Mouse (Mus musculus): ENCODE results near the gene Tgfb2. TPM values are rescaled to one million over a fixed set of nuclear protein-coding genes. Genes with fewer than 3 reads are reported as not detected.

Gene Tgfb2
- polyA plus RNA-seq, 1 experiment from 2014 or later: 15.4 TPM

DNA sequence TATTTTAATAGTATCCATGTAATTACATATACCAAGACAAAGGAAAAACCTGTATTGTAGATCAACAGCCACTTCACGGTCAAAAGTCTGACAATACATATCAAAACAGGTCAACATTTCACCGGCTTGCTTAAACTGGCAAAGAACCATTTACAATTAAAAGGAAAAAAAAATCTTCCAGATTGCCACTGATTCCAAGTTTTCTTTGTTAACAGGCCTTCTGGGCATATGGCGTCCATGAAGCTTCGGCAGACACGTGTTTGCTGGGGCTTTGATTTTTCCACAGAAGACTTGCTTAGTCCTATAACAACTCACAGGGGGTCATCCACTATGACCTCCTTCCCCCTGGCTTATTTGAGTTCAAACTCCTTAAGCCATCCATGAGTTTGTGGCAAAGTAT lies 81.3 kb downstream of the Tgfb2 start:
- Histone ChIP-seq H3K4me1 (replicated peaks; ENCODE audit: insufficient read depth, low read length) (no peaks in the 10 kb centered on the region), H3K9me3 (replicated peaks; ENCODE audit: low read length) (no peaks in the 10 kb centered on the region), H3K27ac (no peak overlapping the region), H3K4me2 (ENCODE audit: low read length) (no peak overlapping the region), H3K4me3 (replicated peaks; ENCODE audit: low read depth, low read length) (no peak overlapping the region), H3K9ac (ENCODE audit: low read depth, low read length) (no peak overlapping the region), H3K27me3 (ENCODE audit: insufficient read depth, low read length) (no peaks in the 10 kb centered on the region), H3K36me3 (ENCODE audit: insufficient read depth, low read length) (no peaks in the 10 kb centered on the region)
- ATAC-seq (replicated peaks; ENCODE audit: low FRiP score, low read depth) (no peak), DNase-seq (ENCODE audit: low spot score) (no peak)
- WGBS: 83% methylated on average over 5 of the region's 5 CpGs
- TF ChIP-seq CTCF (IDR thresholded peaks at IDR 0.05; ENCODE audit: low read depth): no peak

- TF ChIP-seq CTCF (IDR thresholded peaks at IDR 0.05; ENCODE audit: low read depth): no peak
- Histone ChIP-seq H3K27me3 (ENCODE audit: insufficient read depth, low read length) (no peaks in the 10 kb centered on the region), H3K4me1 (replicated peaks; ENCODE audit: insufficient read depth, low read length) (no peaks in the 10 kb centered on the region), H3K9ac (ENCODE audit: low read depth, low read length) (no peak overlapping the region), H3K9me3 (replicated peaks; ENCODE audit: low read length) (no peaks in the 10 kb centered on the region), H3K27ac (no peak overlapping the region), H3K4me3 (replicated peaks; ENCODE audit: low read depth, low read length) (no peak overlapping the region), H3K4me2 (ENCODE audit: low read length) (no peak overlapping the region), H3K36me3 (ENCODE audit: insufficient read depth, low read length) (no peaks in the 10 kb centered on the region)
- ATAC-seq (replicated peaks; ENCODE audit: low FRiP score, low read depth) (no peak), DNase-seq (ENCODE audit: low spot score) (no peak)
- 90% methylated on average over 3 of the region's 3 CpGs for WGBS
These were observed 84.0 kb downstream of the Tgfb2 start for GRCm38 (mm10) chr1:186621812-186622211.

DNA sequence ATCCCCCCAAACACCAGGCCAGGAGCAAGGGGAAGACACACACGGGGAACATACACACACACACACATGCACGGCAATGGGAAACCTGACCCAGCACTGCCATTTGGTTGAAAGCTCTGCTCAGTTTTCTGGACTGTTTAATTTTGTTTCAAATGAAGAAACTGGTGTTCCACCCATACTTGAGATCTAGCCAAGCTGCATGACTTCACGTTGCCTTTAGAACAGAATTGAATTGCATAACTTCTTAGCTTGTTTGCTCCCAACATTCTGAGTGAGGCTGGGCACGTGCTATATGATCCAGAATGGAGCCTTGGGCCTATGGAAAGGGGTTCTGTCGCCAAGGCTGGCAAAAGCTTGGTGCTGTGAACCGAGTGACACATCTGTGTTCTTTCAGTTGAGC lies 87.5 kb downstream of the Tgfb2 start:
- no peak overlapping the region for H3K4me2 ChIP-seq (ENCODE audit: low read length)
- no peak for DNase-seq (ENCODE audit: low spot score)
- TF ChIP-seq CTCF (IDR thresholded peaks at IDR 0.05; ENCODE audit: low read depth): no peak
- no peak overlapping the region for H3K27ac ChIP-seq
- 76% methylated on average over 6 of the region's 6 CpGs for WGBS
- H3K27me3 ChIP-seq (ENCODE audit: insufficient read depth, low read length): no peaks in the 10 kb centered on the region
- ATAC-seq (replicated peaks; ENCODE audit: low FRiP score, low read depth): no peak
- H3K36me3 ChIP-seq (ENCODE audit: insufficient read depth, low read length): no peaks in the 10 kb centered on the region
- H3K9ac ChIP-seq (ENCODE audit: low read depth, low read length): no peak overlapping the region
- H3K4me3 ChIP-seq (replicated peaks; ENCODE audit: low read depth, low read length): no peak overlapping the region
- no peaks in the 10 kb centered on the region for H3K4me1 ChIP-seq (replicated peaks; ENCODE audit: insufficient read depth, low read length)
- H3K9me3 ChIP-seq (replicated peaks; ENCODE audit: low read length): no peaks in the 10 kb centered on the region

DNA sequence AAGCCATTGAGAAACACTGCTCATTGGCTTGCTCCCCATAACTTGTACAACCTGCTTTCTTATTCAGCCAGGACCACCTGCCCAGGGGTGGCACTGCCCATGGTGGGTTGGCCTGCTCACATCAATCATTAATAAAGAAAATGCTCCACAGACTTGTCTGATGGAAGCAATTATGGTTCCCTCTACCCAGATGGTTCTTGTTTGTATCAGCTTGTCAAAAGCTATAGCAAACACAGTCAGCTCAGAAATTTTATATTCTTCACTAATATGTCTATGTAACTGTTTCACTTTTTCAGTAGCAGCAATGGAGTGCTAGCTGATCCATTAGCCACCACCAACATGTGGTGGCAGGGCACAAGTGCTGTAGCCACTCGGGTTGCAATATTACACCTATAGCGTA lies 94.4 kb downstream of the Tgfb2 start:
- H3K36me3 ChIP-seq (ENCODE audit: insufficient read depth, low read length): no peaks in the 10 kb centered on the region
- no peak overlapping the region for H3K4me2 ChIP-seq (ENCODE audit: low read length)
- H3K9ac ChIP-seq (ENCODE audit: low read depth, low read length): no peak overlapping the region
- H3K4me3 ChIP-seq (replicated peaks; ENCODE audit: low read depth, low read length): no peak overlapping the region
- 88% methylated on average over 2 of the region's 2 CpGs for WGBS
- H3K9me3 ChIP-seq (replicated peaks; ENCODE audit: low read length): no peaks in the 10 kb centered on the region
- H3K4me1 ChIP-seq (replicated peaks; ENCODE audit: insufficient read depth, low read length): peaks cover 9% of the 10 kb centered on the region; the same call in 1 of the 2 replicates
- no peaks in the 10 kb centered on the region for H3K27me3 ChIP-seq (ENCODE audit: insufficient read depth, low read length)
- no peak for TF ChIP-seq CTCF (IDR thresholded peaks at IDR 0.05; ENCODE audit: low read depth)
- no peak for ATAC-seq (replicated peaks; ENCODE audit: low FRiP score, low read depth)
- no peak overlapping the region for H3K27ac ChIP-seq
- DNase-seq (ENCODE audit: low spot score): no peak

DNA sequence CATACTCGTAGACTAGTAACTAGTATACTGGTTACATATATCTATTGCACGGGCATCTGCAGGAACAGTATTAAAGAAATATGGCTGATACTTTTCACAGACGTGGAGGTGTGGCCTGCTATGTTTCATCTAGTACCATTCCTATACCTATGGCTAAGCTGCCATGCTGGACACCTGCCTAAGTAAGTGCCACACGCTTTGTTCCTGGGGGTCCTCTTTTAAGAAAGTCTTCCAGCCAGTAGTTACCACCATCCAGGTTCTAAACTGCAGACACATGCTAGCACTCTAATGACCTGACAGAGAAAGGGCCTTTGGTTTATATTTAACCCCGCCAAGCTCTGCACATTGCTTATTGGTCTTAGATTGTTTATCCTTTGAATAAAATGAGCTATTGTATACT lies 95.3 kb downstream of the Tgfb2 start:
- no peak for ATAC-seq (replicated peaks; ENCODE audit: low FRiP score, low read depth)
- Histone ChIP-seq H3K36me3 (ENCODE audit: insufficient read depth, low read length) (no peaks in the 10 kb centered on the region), H3K4me3 (replicated peaks; ENCODE audit: low read depth, low read length) (no peak overlapping the region), H3K4me2 (ENCODE audit: low read length) (no peak overlapping the region), H3K9me3 (replicated peaks; ENCODE audit: low read length) (no peaks in the 10 kb centered on the region), H3K4me1 (replicated peaks; ENCODE audit: insufficient read depth, low read length) (peaks cover 9% of the 10 kb centered on the region; the same call in 1 of the 2 replicates), H3K27ac (peak overlapping the region; percentile 56), H3K27me3 (ENCODE audit: insufficient read depth, low read length) (no peaks in the 10 kb centered on the region), H3K9ac (ENCODE audit: low read depth, low read length) (no peak overlapping the region)
- no peak for DNase-seq (ENCODE audit: low spot score)
- TF ChIP-seq CTCF (IDR thresholded peaks at IDR 0.05; ENCODE audit: low read depth): no peak
- WGBS: 88% methylated on average over 5 of the region's 5 CpGs

- DNase-seq (ENCODE audit: low spot score): peak; percentile 91
- Histone ChIP-seq H3K9ac (ENCODE audit: low read depth, low read length) (no peak overlapping the region), H3K9me3 (replicated peaks; ENCODE audit: low read length) (no peaks in the 10 kb centered on the region), H3K4me2 (ENCODE audit: low read length) (peak overlapping the region; percentile 33; the same call in 1 of the 2 replicates), H3K36me3 (ENCODE audit: insufficient read depth, low read length) (no peaks in the 10 kb centered on the region), H3K4me1 (replicated peaks; ENCODE audit: insufficient read depth, low read length) (peaks cover 9% of the 10 kb centered on the region; the same call in 1 of the 2 replicates), H3K27ac (peak overlapping the region; percentile 56; the same call in 1 of the 2 replicates), H3K27me3 (ENCODE audit: insufficient read depth, low read length) (no peaks in the 10 kb centered on the region), H3K4me3 (replicated peaks; ENCODE audit: low read depth, low read length) (no peak overlapping the region)
- no peak for TF ChIP-seq CTCF (IDR thresholded peaks at IDR 0.05; ENCODE audit: low read depth)
- WGBS: 10% methylated on average over 8 of the region's 10 CpGs
- ATAC-seq (replicated peaks; ENCODE audit: low FRiP score, low read depth): peak; percentile 92
These were observed 96.0 kb downstream of the Tgfb2 start for GRCm38 (mm10) chr1:186609793-186610233.

- DNase-seq (ENCODE audit: low spot score) (no peak), ATAC-seq (replicated peaks; ENCODE audit: low FRiP score, low read depth) (no peak)
- Histone ChIP-seq H3K9ac (ENCODE audit: low read depth, low read length) (no peak overlapping the region), H3K4me2 (ENCODE audit: low read length) (no peak overlapping the region), H3K4me3 (replicated peaks; ENCODE audit: low read depth, low read length) (no peak overlapping the region), H3K27ac (no peak overlapping the region), H3K27me3 (ENCODE audit: insufficient read depth, low read length) (no peaks in the 10 kb centered on the region), H3K9me3 (replicated peaks; ENCODE audit: low read length) (no peaks in the 10 kb centered on the region), H3K36me3 (ENCODE audit: insufficient read depth, low read length) (no peaks in the 10 kb centered on the region), H3K4me1 (replicated peaks; ENCODE audit: insufficient read depth, low read length) (peaks cover 9% of the 10 kb centered on the region; the same call in 1 of the 2 replicates)
- 95% methylated on average over 3 of the region's 3 CpGs for WGBS
- TF ChIP-seq CTCF (IDR thresholded peaks at IDR 0.05; ENCODE audit: low read depth): no peak
These were observed 97.7 kb downstream of the Tgfb2 start for GRCm38 (mm10) chr1:186608116-186608515.
